Mouse (Mus musculus): Measurements from ENCODE around the gene Foxn4. TPM values are rescaled to one million over a fixed set of nuclear protein-coding genes. Genes with fewer than 3 reads are reported as not detected.
A peak's percentile ranks its signal among the peaks of the same experiment; 100 is the strongest.

The Foxn4 gene
- total RNA-seq, 4 experiments from 2014 or later, result not detected

DNA sequence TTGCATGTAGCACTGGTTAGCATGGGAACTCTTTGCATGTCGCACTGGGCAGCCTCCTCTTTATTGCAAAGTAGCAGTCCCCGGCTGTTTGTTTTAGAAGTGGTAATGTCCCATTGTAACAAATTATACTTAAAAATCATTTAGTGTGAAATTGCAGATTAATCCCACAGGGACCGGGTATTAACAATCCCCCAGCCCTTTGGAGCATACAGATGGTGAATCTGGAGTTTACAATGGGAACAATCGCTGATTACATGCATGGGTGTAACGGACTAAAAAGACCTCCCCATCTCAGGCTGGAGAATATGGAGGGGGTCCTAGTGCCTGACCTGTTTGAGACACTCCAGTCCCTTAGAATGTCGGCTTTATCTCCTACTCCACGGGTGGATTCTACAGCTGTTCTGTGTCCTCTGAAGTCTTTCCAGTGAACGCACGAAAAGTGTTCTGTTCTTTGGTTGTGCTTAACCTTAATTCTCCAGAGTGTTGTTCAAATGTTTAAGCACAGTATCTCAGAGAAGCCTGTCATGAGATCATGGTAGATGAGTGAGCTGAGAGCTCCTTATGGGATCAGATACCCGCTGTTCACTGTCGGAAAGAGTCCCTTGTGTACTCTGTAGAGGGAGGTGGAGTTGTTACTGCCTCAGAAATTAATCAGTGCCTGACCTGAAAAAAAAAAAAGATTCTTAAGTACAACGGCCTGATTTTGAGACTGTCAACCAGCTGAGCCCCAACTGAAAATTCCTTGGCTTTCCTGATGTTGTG lies 6.0 kb upstream of the Foxn4 start:
- no peak for DNase-seq (ENCODE audit: low spot score in 2 of 2)

- no peak for DNase-seq (ENCODE audit: low spot score in 2 of 2)
Observed at GRCm38 (mm10) chr5:114275991-114276390, 2.4 kb upstream of the Foxn4 start.

GRCm38 (mm10) chr5:114275339-114275738 lies 1.7 kb upstream of the Foxn4 start:
- no peak for DNase-seq (ENCODE audit: low spot score in 2 of 2)

DNA sequence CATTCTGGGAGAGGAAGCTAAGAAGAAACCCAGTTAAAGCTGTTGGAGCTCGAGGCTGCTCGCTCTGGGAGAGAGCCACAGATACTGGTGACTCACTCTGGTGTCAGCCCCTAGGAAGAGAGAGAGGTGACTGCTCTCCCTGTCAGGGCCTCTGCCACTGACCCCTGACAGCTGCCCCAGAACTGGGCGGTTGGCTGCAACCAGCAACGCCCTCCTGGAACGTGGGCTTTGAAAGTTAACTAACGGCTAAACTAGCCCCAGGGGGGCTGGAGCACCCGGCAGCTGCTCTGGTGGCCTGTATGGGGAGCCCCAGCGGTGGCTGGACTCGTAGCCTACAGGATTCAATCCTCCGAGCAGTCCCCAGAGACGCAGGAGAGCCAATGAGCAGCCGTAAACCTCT lies 3.6 kb downstream of the Foxn4 start:
- DNase-seq (ENCODE audit: low spot score in 2 of 2), result no peak

- no peak for DNase-seq (ENCODE audit: low spot score in 2 of 2)
Observed at GRCm38 (mm10) chr5:114269499-114269898, 4.1 kb downstream of the Foxn4 start.

DNA sequence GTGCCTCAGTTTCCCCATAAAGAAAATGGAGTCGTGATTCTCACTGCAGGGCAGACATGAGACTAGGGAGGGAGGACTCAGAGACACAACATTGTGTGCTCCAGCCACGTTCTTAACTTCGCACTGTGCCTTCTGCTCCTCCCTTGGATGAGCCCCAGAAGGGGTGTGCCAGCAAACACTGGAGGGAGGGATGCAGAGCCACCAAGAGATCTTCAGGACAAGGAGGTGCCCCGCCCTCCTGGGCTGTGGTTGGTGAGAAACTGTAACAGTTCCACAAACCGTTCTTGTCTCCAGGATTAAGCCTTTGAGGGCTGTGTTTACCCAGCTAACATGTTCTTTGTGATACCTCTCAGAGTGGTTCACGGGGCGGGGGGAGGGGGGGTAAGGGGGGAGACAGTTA lies 5.0 kb downstream of the Foxn4 start:
- DNase-seq (ENCODE audit: low spot score in 2 of 2), result no peak

DNA sequence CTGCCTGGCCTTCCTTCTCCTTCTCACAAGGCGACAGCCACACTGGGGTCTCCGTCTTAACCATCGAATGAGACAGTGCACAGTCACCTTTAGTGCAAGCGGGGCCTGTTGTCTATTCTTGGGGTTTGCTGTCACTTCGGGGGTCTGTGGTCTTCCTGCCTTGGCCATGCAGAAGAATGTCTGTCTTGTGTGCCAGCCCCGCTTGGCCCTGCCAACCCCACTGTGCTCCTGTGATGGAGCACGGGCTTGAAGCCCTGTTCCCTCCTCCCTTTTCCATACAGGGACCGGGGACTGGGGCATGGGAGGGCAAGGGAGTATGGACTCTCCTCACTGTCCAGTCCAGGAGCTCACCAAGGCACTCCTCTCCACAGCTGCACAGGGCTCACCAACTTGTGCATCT lies 8.8 kb downstream of the Foxn4 start:
- DNase-seq (ENCODE audit: low spot score in 2 of 2), result no peak

- DNase-seq (ENCODE audit: low spot score in 2 of 2), result no peak
Observed at GRCm38 (mm10) chr5:114264030-114264459, 9.6 kb downstream of the Foxn4 start.

GRCm38 (mm10) chr5:114261494-114261893 lies 12.1 kb downstream of the Foxn4 start:
- no peak for DNase-seq (ENCODE audit: low spot score in 2 of 2)

DNA sequence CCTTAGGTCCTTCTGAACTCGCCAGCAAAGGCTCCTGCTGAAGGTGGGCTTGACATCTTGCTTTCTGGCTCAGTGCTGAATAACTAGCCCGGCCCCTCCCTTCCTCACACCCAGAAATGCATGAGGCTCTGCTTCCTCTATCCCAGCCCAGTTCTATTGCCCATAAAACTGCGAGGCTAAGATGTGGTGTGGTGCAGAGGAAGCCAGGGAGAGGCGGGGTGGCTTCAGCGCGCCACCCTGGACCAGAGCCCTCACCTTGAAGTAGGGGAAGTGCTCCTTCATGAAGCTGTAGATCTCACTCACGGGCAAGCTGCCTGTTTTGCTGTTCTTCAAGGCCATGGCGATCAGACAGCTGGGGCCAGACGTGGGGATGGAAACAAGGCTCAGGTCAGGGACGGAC lies 14.1 kb downstream of the Foxn4 start:
- no peak for DNase-seq (ENCODE audit: low spot score in 2 of 2)

GRCm38 (mm10) chr5:114248174-114248589 lies 25.4 kb downstream of the Foxn4 start:
- peak; percentile 14 to 35 for DNase-seq (ENCODE audit: low spot score in 2 of 2)

GRCm38 (mm10) chr5:114246465-114246864 lies 27.1 kb downstream of the Foxn4 start:
- no peak for DNase-seq (ENCODE audit: low spot score in 2 of 2)

- no peak for DNase-seq (ENCODE audit: low spot score in 2 of 2)
Observed at GRCm38 (mm10) chr5:114239737-114240136, 33.9 kb downstream of the Foxn4 start.

DNA sequence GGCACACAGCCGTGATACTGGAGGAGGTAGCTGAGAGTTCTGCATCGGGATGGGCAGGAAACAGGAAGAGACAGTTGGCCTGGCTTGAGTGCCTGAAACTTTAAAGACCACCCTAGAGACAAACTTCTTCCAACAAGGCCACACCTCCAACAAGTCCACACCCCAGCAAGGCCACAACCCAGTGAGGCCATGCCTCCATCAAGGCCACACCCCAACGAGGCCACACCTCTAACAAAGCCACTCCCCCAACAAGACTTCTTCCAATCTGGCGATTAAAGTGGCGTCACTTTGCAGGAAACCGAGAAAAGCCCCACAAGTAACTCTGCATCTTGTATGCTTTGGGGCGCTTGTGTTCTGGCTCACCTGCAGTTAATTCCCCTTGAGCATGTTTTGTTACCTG lies 34.7 kb downstream of the Foxn4 start:
- no peak for DNase-seq (ENCODE audit: low spot score in 2 of 2)

GRCm38 (mm10) chr5:114228901-114229300 lies 44.7 kb downstream of the Foxn4 start:
- no peak for DNase-seq (ENCODE audit: low spot score in 2 of 2)

DNA sequence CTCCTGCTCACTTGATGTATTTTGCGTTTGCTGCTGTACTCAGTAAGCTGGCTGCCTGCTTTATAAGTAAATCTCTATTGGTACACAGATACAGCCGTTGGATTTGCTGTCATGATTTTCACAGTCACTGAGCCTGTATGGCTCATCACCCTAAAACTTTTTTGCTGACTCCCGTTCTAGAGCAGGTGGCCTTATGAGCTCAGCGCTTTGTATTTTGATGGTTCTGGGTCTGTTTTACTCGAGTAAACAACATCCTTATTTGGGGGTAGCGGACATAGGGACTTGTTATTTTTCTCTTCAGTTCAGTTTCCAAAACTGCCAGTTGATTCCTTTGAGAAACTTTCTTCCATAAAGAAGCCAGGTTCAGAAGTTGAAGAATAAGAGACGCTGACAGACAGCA lies 47.6 kb downstream of the Foxn4 start:
- no peak for DNase-seq (ENCODE audit: low spot score in 2 of 2)

GRCm38 (mm10) chr5:114218771-114219170 lies 54.8 kb downstream of the Foxn4 start:
- no peak for DNase-seq (ENCODE audit: low spot score in 2 of 2)

GRCm38 (mm10) chr5:114213183-114213582 lies 60.4 kb downstream of the Foxn4 start:
- no peak for DNase-seq (ENCODE audit: low spot score in 2 of 2)

DNA sequence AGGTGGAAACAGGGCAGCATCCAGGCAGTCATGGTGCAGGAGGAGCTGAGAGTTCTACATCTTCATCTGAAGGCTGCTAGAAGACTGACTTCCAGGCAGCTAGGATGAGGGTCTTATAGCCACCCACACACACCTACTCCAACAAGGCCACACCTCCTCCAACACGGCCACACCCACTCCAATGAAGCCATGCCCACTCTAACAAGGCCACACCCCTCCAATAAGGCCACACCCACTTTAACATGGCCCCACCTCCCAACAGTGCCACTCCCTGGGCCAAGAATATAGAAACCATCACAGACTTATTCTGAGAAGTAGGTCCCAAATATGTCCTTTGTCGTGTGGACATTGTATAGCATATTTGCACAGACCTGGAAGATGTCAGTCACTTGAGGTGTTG lies 67.4 kb downstream of the Foxn4 start:
- DNase-seq (ENCODE audit: low spot score in 2 of 2), result no peak

Measured in left cerebral cortex, adult 8-10 months (tissue).